Mouse (Mus musculus) liver, postnatal 0 days (tissue): Measurements from ENCODE around the gene Farsa. TPM values are rescaled to one million over a fixed set of nuclear protein-coding genes. Genes with fewer than 3 reads are reported as not detected.
"Not testable (repeated sequence)": the region's sequence is repeated elsewhere in the genome, so short reads cannot be mapped to it uniquely, and the experiment has no call there.

Source experiments
- ATAC-seq: fragments of 200-750 bp; cut with Nextera tagmentation; 2 replicates; pipeline ENCODE4 v1.8.0; 2017; ENCODE audit warnings: mild to moderate bottlenecking, moderate library complexity
- DNase-seq: peaks from one replicate; pipeline ENCODE4 v3.0.0-alpha.2; 2016
- H3K27ac ChIP-seq: fragments of 300-500 bp; sonication (generic); 2 replicates; pipeline ENCODE4 v1.5.1; 2014; ENCODE audit warnings: antibody characterized with exemption, moderate library complexity, mild to moderate bottlenecking, low read depth
- H3K27me3 ChIP-seq: fragments of 300-500 bp; sonication (generic); 2 replicates; pipeline ENCODE4 v1.6.1; 2014; ENCODE audit warnings: low read length, control low read depth, mixed read lengths; ENCODE audit not compliant: insufficient read depth
- H3K36me3 ChIP-seq: fragments of 300-500 bp; sonication (generic); replicated peaks from 2 replicates; pipeline ENCODE4 v1.6.1; 2014; ENCODE audit warnings: mild to moderate bottlenecking, control low read depth, low read length, moderate library complexity, mixed read lengths; ENCODE audit not compliant: insufficient read depth
- H3K4me1 ChIP-seq: fragments of 300-500 bp; sonication (generic); 2 replicates; pipeline ENCODE4 v1.6.1; 2014; ENCODE audit warnings: antibody characterized with exemption, mild to moderate bottlenecking, control low read depth; ENCODE audit not compliant: insufficient read depth
- H3K4me2 ChIP-seq: fragments of 300-500 bp; sonication (generic); 2 replicates; pipeline ENCODE4 v1.6.1; 2014; ENCODE audit warnings: low read depth, mild to moderate bottlenecking, low read length, moderate library complexity, mixed read lengths
- H3K4me3 ChIP-seq: fragments of 300-500 bp; sonication (generic); 2 replicates; pipeline ENCODE4 v1.5.1; 2014; ENCODE audit warnings: low read depth, low read length
- H3K9ac ChIP-seq: fragments of 300-500 bp; sonication (generic); replicated peaks from 2 replicates; pipeline ENCODE4 v1.6.1; 2014; ENCODE audit warnings: mild to moderate bottlenecking, moderate library complexity
- H3K9me3 ChIP-seq: fragments of 300-500 bp; sonication (generic); 2 replicates; pipeline ENCODE4 v1.6.1; 2016; ENCODE audit warnings: mild to moderate bottlenecking, control low read depth, low read length, mixed read lengths
- CTCF ChIP-seq: sonication (generic); IDR thresholded peaks from 2 replicates; pipeline ENCODE4 v1.5.1; 2016; ENCODE audit warnings: antibody characterized with exemption, low read depth
- EP300 ChIP-seq: IDR thresholded peaks from 2 replicates; pipeline ENCODE4 v1.6.1; 2016; ENCODE audit warnings: antibody characterized with exemption, low read depth, mild to moderate bottlenecking
- WGBS: fragments of 180-500 bp; shearing (Covaris S2); extraction: QIAGEN DNeasy Blood & Tissue Kit; methylation state at CpG from one replicate; pipeline ENCODE4 v1.1.7; 2014; ENCODE audit not compliant: insufficient replicate concordance; 5-methylcytosine and 5-hydroxymethylcytosine counted together
- polyA plus RNA-seq: library from polyadenylated mRNA; unstranded; fragments of >200 nt; fragmentation: Nextera tagmentation; extraction: Ambion mirVana; gene quantifications from 2 replicates; pipeline ENCODE4 v1.2.1, GENCODE M21; 2015

Gene Farsa
- polyA plus RNA-seq, 1 experiment from 2014 or later: 33.6 TPM

DNA sequence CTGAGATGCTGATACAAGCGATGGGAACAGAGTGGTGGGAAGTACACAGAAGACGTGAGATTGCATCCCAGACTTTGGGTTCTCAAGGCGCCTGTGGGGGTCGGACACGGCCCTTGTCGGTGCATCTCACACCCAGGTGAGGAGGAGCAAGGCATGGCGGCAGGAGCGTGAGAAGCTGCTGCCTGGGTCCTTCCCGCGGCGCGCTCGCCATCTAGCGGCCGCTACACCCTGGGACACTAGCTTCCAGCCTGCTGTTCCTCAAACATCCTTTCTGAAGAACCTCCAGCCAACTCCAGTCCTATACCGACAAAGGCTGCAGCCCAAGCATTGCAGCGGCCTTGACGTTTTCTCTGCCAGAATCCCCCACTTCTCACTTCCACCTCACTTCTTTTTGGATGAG is 33.1 kb upstream of the Farsa start:
- Histone ChIP-seq H3K9me3 (no peaks in the 10 kb centered on the region), H3K9ac (no peak overlapping the region), H3K36me3 (no peaks in the 10 kb centered on the region), H3K4me2 (0 out of 2 replicates have a peak overlapping the region, but pooled peaks have one; percentile 6), H3K4me1 (peaks cover 5% of the 10 kb centered on the region; the same call in 1 of the 2 replicates), H3K4me3 (no peak overlapping the region), H3K27ac (no peak overlapping the region), H3K27me3 (no peaks in the 10 kb centered on the region)
- TF ChIP-seq CTCF (peak; percentile 93), EP300 (no peak)
- WGBS: 3% methylated on average over 18 of the region's 18 CpGs
- ATAC-seq (peak; percentile 63), DNase-seq (peak; percentile 84)

DNA sequence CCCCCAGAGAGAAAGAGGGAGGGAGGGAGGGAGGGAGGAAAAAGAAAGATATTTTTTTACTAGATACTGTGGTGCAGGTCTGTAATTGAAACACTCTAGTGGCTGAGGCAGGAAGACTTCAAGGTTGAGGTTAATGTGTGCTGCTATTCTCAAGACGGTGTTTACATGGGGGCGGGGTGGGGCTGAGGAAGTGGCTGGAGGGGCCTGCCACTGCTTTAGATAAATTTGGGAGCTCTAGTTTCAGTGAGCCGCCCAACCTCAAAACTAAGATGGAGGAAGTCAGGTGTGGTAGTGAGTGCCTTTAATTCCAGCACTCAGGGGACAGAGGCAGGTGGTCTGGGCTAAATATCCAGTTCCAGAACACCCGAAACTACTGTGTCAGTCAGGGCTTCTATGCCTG is 31.2 kb upstream of the Farsa start:
- H3K9ac ChIP-seq: no peak overlapping the region
- H3K4me2 ChIP-seq: no peak overlapping the region

DNA sequence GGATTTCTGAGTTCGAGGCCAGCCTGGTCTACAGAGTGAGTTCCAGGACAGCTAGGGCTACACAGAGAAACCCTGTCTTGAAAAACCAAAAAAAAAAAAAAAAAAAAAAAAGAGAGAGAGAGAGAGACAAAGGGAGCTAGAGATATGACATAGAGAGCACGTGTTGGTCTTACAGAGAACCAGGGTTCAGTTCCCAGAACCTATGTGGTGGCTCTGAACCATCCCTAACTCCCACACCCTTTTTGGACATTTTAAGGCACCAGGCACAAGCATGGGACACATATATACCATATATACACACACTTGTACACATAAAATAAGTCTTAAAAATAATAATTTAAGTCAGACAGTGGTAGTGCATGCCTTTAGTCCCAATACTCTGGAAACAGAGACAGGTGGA is 30.3 kb upstream of the Farsa start:
- not testable (repeated sequence) for H3K4me1 ChIP-seq, H3K27me3 ChIP-seq, H3K9ac ChIP-seq, DNase-seq, H3K9me3 ChIP-seq, H3K4me3 ChIP-seq, H3K36me3 ChIP-seq, H3K27ac ChIP-seq, H3K4me2 ChIP-seq
- 44% methylated on average over 1 of the region's 2 CpGs for WGBS
- 0 out of 2 replicates have a peak, but pooled peaks have one; percentile 16 for ATAC-seq

More for the DNA sequence above, 31.2 kb upstream of the Farsa start:
- no peak for TF ChIP-seq CTCF
- no peak for TF ChIP-seq EP300
- ATAC-seq (no peak), DNase-seq (no peak)
- H3K27me3 ChIP-seq: no peaks in the 10 kb centered on the region
- 24% methylated on average over 4 of the region's 4 CpGs for WGBS
- no peak overlapping the region for H3K27ac ChIP-seq
- H3K36me3 ChIP-seq: no peaks in the 10 kb centered on the region
- no peak overlapping the region for H3K4me3 ChIP-seq
- H3K9me3 ChIP-seq: no peaks in the 10 kb centered on the region
- H3K4me1 ChIP-seq: peaks cover 5% of the 10 kb centered on the region; the same call in 1 of the 2 replicates

DNA sequence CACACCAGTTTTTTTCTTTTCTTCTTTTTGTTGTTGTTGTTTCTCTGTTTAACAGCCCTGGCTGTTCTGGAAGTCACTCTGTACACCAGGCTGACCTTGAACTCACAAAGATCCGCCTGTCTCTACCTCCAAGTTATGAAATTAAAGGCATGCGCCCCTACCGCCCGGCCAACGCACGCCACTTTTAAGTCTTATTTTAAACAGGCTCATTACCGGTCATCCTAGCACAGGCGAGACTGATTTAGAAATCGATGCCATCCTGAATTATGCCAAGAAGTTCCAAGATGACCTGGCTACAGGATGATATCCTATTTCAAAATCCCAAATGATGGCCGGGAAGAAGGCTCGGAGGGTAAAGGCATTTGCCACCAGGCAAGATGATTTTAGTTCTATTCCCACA is 25.3 kb upstream of the Farsa start, which contains the start of gene Gadd45gip1:
Gene Gadd45gip1 (plus strand): TSS at position 33 of the 400 bp plus-strand sequence.
- H3K4me2 ChIP-seq: peak within 1 kb of the TSS; percentile 92
- DNase-seq: peak; percentile 69
- peaks cover 24% of the 10 kb centered on the region for H3K4me1 ChIP-seq
- H3K9me3 ChIP-seq: no peaks in the 10 kb centered on the region
- ATAC-seq: peak; percentile 54
- peaks cover 34% of the 10 kb centered on the region for H3K36me3 ChIP-seq
- peak; percentile 57 for TF ChIP-seq CTCF
- TF ChIP-seq EP300: no peak
- H3K27me3 ChIP-seq: no peaks in the 10 kb centered on the region
- H3K27ac ChIP-seq: peak within 1 kb of the TSS; percentile 91
- WGBS: 29% methylated on average over 11 of the region's 11 CpGs
- H3K9ac ChIP-seq: peak within 1 kb of the TSS; percentile 99
- H3K4me3 ChIP-seq: peak within 1 kb of the TSS; percentile 97

DNA sequence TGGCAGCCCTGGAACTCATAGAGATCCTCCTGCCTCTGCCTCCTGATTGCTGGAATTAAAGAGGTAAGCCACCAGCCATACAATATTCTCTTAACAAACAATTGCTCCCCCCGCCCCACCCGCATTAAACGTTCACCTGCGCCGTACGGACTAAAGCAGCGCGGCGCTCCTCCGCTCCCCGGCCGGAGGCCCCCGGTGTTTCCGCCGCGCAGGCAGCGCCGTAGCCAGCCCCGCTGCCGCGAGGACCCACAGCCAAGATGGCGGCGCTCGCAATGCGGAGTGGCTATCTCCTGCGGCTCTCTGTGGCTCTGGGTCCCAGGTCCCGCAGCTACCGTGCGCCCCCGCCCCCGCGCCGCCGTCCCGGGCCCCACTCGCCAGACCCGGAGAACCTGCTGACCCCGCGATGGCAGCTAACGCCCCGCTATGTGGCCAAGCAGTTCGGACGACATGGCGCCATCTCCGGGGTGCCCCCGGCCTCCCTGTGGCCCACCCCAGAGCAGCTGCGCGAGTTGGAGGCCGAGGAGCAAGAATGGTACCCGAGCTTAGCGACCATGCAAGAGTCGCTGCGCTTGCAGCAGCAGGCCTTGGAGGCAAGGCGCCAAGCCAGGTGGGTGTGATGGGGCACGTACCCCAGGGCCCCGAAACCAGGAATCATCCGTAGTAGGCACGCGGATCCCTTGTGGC is 24.6 kb upstream of the Farsa start:
- WGBS: under 1% methylated on average over 59 of the region's 59 CpGs
- Histone ChIP-seq H3K27ac (peak overlapping the region; percentile 91), H3K27me3 (no peaks in the 10 kb centered on the region), H3K4me3 (peak overlapping the region; percentile 97), H3K9ac (peak overlapping the region; percentile 99), H3K9me3 (no peaks in the 10 kb centered on the region), H3K36me3 (peaks cover 41% of the 10 kb centered on the region), H3K4me1 (peaks cover 24% of the 10 kb centered on the region), H3K4me2 (peak overlapping the region; percentile 92)
- ATAC-seq: peak; percentile 86
- no peak for TF ChIP-seq CTCF
- no peak for TF ChIP-seq EP300
- DNase-seq: peak; percentile 92

DNA sequence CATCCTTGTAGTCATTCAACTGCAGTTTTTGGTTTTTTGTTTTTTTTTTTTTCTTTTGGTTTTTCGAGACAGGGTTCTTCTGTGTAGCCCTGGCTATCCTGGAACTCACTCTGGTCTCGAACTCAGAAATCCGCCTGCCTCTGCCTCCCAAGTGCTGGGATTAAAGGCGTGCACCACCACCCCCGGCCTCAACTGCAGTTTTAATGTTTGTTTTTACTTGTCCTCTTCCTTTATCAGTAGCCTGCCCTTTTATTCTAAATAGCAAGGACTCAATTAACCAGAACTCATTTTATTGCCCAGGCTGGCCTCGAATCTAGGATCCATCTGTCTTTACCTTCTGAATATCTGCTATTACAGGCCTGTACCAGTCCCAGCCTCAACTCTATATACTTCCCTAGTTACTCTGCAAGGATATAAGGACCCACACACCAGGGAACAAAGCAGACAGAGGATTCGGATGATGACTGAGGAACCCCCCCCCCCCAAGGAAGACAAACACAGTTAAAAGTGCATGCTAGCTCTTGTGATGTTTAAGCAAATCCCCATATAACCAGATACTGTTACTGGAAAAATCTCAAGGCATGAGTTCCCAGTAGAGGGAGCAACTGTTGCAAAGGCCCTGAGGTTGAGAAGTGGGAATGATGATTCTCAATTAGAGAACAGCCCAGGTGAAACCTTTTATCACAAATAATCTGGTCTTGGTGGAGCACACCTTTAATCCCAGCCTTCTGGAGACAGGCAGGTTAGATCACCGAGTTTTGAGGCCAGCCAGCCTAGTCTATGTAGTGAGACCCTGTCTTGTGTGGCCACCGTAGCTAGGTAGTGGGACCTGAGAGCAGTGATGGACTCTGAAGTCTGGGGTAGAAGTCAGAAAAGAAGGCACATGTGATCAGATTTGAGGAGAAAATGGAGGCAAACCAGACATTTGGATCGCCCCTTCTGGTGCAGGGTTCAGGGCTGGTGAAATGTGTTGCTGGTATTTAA is 23.7 kb upstream of the Farsa start:
- Histone ChIP-seq H3K4me1 (peaks cover 24% of the 10 kb centered on the region), H3K9ac (peak overlapping the region; percentile 99), H3K27me3 (no peaks in the 10 kb centered on the region), H3K4me3 (peak overlapping the region; percentile 97), H3K9me3 (no peaks in the 10 kb centered on the region), H3K4me2 (peak overlapping the region; percentile 92), H3K36me3 (peaks cover 50% of the 10 kb centered on the region), H3K27ac (peak overlapping the region; percentile 91)
- 38% methylated on average over 10 of the region's 10 CpGs for WGBS
- ATAC-seq (no peak), DNase-seq (no peak)
- TF ChIP-seq EP300 (no peak), CTCF (peak; percentile 40)
